Mouse (Mus musculus): ENCODE measurements around the gene Mbtps1. TPM values are rescaled to one million over a fixed set of nuclear protein-coding genes. Genes with fewer than 3 reads are reported as not detected.

The Mbtps1 gene
- total and polyA plus RNA-seq, 3 experiments: 32.6 to 36.6 (median 35.4) TPM

DNA sequence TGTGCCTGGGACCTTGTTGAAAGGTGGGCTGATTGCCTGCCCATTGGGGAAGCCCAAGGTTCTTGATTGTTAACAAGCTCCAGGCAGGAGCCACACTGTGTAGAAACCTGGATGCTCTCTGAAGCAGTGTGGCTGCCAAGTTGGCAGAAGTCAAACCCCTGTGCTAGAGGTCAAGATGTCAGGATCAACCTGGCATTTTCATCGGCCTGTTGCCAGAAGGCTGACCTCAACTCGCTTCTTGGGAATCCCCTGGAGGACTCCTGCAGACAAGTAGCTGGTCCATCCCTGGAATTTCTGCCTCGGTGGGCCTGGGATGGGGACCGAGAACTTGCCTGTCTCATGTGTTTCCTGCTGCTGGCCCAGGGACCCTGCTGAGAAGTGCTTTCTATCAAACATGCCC is 56.4 kb downstream of the Mbtps1 start:
- H3K9ac ChIP-seq (ENCODE audit: low read depth, low read length): no peak overlapping the region
- 33% methylated on average over 4 of the region's 4 CpGs for WGBS

DNA sequence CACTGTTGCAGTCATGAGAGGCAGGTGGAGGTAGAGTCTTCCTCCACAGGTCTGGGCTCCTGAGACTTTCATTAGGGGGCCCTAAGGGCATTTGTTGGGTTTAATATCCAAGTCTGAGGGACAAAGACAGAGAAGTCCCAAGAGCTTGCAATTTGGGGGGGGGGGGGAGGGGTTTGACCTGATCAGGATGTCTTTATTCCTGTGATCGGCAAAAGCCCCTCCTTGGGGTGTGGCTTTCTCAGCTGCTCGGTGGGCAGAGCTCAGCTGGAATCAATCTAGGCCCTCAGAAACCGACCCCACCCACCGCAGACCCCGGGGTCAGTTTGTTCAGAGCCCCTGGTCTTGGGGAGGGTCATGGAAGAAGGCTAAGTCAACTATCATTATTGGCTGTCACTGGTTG is 56.9 kb downstream of the Mbtps1 start, which contains the start of gene Slc38a8:
Slc38a8 (minus strand) TSS at position 101 of the 400 bp plus-strand sequence.
- no peaks in the 10 kb centered on the region for H3K79me2 ChIP-seq (replicated peaks; ENCODE audit: control insufficient read depth, insufficient read depth, low read length)

More for the DNA sequence above, 56.4 kb downstream of the Mbtps1 start:
- Histone ChIP-seq H3K4me3 (no peak overlapping the region), H3K79me2 (replicated peaks; ENCODE audit: control insufficient read depth, insufficient read depth, low read length) (no peaks in the 10 kb centered on the region), H3K36me3 (ENCODE audit: control insufficient read depth, insufficient read depth, low read length) (no peaks in the 10 kb centered on the region), H3K27ac (no peak overlapping the region), H3K4me1 (ENCODE audit: control insufficient read depth, insufficient read depth, low read length) (no peaks in the 10 kb centered on the region), H3K27me3 (ENCODE audit: control insufficient read depth, insufficient read depth, low read length) (no peaks in the 10 kb centered on the region)
- intact Hi-C loops (cut with DNase I): no loop called here
- TF ChIP-seq CTCF (IDR thresholded peaks at IDR 0.05): no peak
- no peak for TF ChIP-seq EP300 (IDR thresholded peaks at IDR 0.05; ENCODE audit: insufficient read depth, low read depth, low read length)
- TF ChIP-seq POLR2A (IDR thresholded peaks at IDR 0.05; ENCODE audit: insufficient read depth, low read depth, low read length): no peak
- no peak for DNase-seq

DNA sequence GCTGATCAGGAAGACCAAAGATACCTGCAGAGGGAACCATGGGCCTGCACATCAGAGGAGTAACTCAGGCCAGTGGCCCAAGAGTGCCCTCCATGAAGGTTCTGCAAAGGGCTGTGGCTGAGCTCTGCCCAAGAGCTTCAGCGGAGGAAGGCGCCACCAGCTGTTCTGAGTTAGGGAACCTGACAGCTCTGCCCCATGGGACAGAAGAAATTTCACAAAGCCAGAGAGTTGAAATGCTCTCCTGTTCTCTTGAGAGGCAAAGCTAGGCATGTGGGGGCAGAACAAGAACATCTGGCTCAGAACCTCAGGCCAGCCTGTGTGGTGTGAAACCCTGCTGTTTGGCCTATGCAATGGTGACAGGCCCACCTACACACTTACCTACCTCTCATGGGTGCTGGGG is 58.7 kb downstream of the Mbtps1 start:
- Histone ChIP-seq H3K4me1 (ENCODE audit: control insufficient read depth, insufficient read depth, low read length) (no peaks in the 10 kb centered on the region), H3K27me3 (ENCODE audit: control insufficient read depth, insufficient read depth, low read length) (no peaks in the 10 kb centered on the region), H3K27ac (no peak overlapping the region), H3K4me3 (no peak overlapping the region), H3K36me3 (ENCODE audit: control insufficient read depth, insufficient read depth, low read length) (no peaks in the 10 kb centered on the region), H3K9ac (ENCODE audit: low read depth, low read length) (no peak overlapping the region), H3K79me2 (replicated peaks; ENCODE audit: control insufficient read depth, insufficient read depth, low read length) (no peaks in the 10 kb centered on the region)
- no peak for TF ChIP-seq POLR2A (IDR thresholded peaks at IDR 0.05; ENCODE audit: insufficient read depth, low read depth, low read length)
- 93% methylated on average over 2 of the region's 2 CpGs for WGBS
- intact Hi-C loops (cut with DNase I): no loop called here
- no peak for DNase-seq

More for the DNA sequence above, 56.9 kb downstream of the Mbtps1 start, which contains the start of gene Slc38a8:
- Histone ChIP-seq H3K9ac (ENCODE audit: low read depth, low read length) (no peak within 1 kb of the TSS), H3K36me3 (ENCODE audit: control insufficient read depth, insufficient read depth, low read length) (no peaks in the 10 kb centered on the region), H3K27ac (no peak within 1 kb of the TSS), H3K27me3 (ENCODE audit: control insufficient read depth, insufficient read depth, low read length) (no peaks in the 10 kb centered on the region), H3K4me3 (no peak within 1 kb of the TSS), H3K4me1 (ENCODE audit: control insufficient read depth, insufficient read depth, low read length) (no peaks in the 10 kb centered on the region)
- intact Hi-C loops (cut with DNase I): no loop called here
- no peak for DNase-seq
- TF ChIP-seq POLR2A (IDR thresholded peaks at IDR 0.05; ENCODE audit: insufficient read depth, low read depth, low read length): no peak
- TF ChIP-seq EP300 (IDR thresholded peaks at IDR 0.05; ENCODE audit: insufficient read depth, low read depth, low read length): no peak
- TF ChIP-seq CTCF (IDR thresholded peaks at IDR 0.05): no peak
- WGBS: 61% methylated on average over 5 of the region's 5 CpGs

DNA sequence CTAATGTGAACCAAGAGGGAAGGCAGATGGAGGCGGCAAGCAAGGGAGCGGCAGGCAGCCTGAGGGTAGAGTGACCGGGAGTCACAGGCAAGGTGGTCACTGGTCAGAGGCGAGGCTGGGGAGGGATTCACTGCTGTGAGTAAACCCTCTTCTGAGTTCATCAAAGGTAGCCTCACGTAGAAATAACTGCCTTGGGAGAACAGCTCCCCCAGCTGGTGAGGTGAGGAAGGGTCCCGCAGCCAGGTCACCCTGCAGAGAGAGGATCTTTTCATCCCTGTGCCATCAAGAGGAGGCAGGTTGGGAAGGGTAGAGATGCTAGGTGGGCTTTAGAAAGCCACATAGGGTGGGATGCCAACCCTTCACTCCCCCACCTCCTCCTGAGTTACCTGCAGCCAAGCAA is 61.7 kb downstream of the Mbtps1 start:
- TF ChIP-seq EP300 (IDR thresholded peaks at IDR 0.05; ENCODE audit: insufficient read depth, low read depth, low read length) (peak; percentile 45; the same call in 1 of the 2 replicates), CTCF (IDR thresholded peaks at IDR 0.05) (peak; percentile 86), POLR2A (IDR thresholded peaks at IDR 0.05; ENCODE audit: insufficient read depth, low read depth, low read length) (no peak)
- DNase-seq: peak; percentile 34 to 57
- no peak overlapping the region for H3K9ac ChIP-seq (ENCODE audit: low read depth, low read length)
- H3K36me3 ChIP-seq (ENCODE audit: control insufficient read depth, insufficient read depth, low read length): no peaks in the 10 kb centered on the region
- no peaks in the 10 kb centered on the region for H3K4me1 ChIP-seq (ENCODE audit: control insufficient read depth, insufficient read depth, low read length)
- intact Hi-C loops (cut with DNase I): loop anchor here (1.0 to 2.0 kb wide), 2 partner anchors 54 to 85 kb away; no protein-coding TSS in a partner anchor
- H3K27me3 ChIP-seq (ENCODE audit: control insufficient read depth, insufficient read depth, low read length): 0 out of 2 replicates have a peak, but pooled peaks cover 3% of the 10 kb centered on the region
- WGBS: 40% methylated on average over 6 of the region's 6 CpGs
- no peak overlapping the region for H3K27ac ChIP-seq
- no peaks in the 10 kb centered on the region for H3K79me2 ChIP-seq (replicated peaks; ENCODE audit: control insufficient read depth, insufficient read depth, low read length)
- no peak overlapping the region for H3K4me3 ChIP-seq

DNA sequence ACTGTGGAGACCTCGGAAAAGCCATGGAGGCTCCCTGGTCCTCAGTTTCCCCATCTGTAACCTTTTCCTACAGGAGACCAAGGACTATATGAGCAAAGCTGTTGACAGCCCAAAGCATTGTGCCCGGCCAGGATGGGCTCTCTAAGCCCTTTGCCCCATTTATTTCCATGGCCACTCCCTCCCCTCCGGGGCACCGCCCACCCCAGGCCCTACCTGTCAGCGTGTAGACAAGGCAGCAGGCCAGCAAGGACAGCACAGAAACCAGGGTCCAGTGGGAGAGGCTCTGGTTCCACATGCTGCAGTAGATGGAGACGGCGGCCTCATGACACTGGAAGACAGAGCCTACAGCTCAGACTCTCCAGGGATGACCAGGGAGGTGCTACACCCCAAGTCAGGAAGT is 71.4 kb downstream of the Mbtps1 start:
- H3K4me1 ChIP-seq (ENCODE audit: control insufficient read depth, insufficient read depth, low read length): peaks cover 1% of the 10 kb centered on the region; the same call in 1 of the 2 replicates
- H3K36me3 ChIP-seq (ENCODE audit: control insufficient read depth, insufficient read depth, low read length): no peaks in the 10 kb centered on the region
- no peak overlapping the region for H3K9ac ChIP-seq (ENCODE audit: low read depth, low read length)
- H3K27me3 ChIP-seq (ENCODE audit: control insufficient read depth, insufficient read depth, low read length): no peaks in the 10 kb centered on the region
- H3K79me2 ChIP-seq (replicated peaks; ENCODE audit: control insufficient read depth, insufficient read depth, low read length): no peaks in the 10 kb centered on the region
- intact Hi-C loops (cut with DNase I): no loop called here
- no peak for DNase-seq
- H3K4me3 ChIP-seq: no peak overlapping the region
- 74% methylated on average over 7 of the region's 7 CpGs for WGBS
- H3K27ac ChIP-seq: no peak overlapping the region
- TF ChIP-seq POLR2A (IDR thresholded peaks at IDR 0.05; ENCODE audit: insufficient read depth, low read depth, low read length) (no peak), EP300 (IDR thresholded peaks at IDR 0.05; ENCODE audit: insufficient read depth, low read depth, low read length) (no peak), CTCF (IDR thresholded peaks at IDR 0.05) (no peak)

DNA sequence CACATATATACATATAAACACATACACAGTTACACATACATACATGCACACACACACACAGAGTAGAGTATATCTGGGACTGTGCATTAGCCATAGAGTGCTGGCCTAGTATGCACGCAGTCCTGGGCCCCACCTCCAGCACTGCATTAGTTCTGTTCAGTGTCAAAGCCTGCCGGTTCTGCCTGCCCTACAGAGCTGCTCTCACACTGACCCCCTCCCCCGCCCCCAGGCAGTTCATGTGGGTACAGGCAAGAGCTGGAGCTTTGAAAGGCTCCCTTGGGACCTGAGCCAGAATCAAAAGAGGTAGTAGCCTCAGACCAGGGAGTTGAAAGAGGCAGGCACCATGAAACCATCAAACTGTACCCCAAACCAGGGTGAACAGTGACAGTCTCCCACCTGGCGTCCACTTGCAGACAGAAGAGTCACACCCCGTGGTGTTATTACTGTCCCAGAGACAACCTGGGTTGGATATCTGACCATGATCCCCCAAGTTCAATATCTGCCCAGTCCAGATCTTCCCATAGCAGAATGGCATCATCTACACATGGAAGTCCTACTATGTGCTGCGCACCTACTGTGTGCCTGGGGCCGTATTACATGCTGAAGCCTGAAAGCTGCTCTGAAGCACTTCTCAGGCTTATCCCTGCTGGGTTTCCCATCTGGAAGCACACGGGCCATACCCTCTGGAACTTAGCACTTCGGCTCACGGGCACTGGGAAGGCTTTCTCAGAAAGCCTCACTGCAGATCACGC is 74.2 kb downstream of the Mbtps1 start:
- TF ChIP-seq POLR2A (IDR thresholded peaks at IDR 0.05; ENCODE audit: insufficient read depth, low read depth, low read length): no peak
- no peak for TF ChIP-seq CTCF (IDR thresholded peaks at IDR 0.05)
- TF ChIP-seq EP300 (IDR thresholded peaks at IDR 0.05; ENCODE audit: insufficient read depth, low read depth, low read length): no peak
- Histone ChIP-seq H3K9ac (ENCODE audit: low read depth, low read length) (no peak overlapping the region), H3K4me3 (no peak overlapping the region), H3K27me3 (ENCODE audit: control insufficient read depth, insufficient read depth, low read length) (no peaks in the 10 kb centered on the region), H3K36me3 (ENCODE audit: control insufficient read depth, insufficient read depth, low read length) (no peaks in the 10 kb centered on the region), H3K27ac (no peak overlapping the region), H3K79me2 (replicated peaks; ENCODE audit: control insufficient read depth, insufficient read depth, low read length) (no peaks in the 10 kb centered on the region), H3K4me1 (ENCODE audit: control insufficient read depth, insufficient read depth, low read length) (no peaks in the 10 kb centered on the region)
- WGBS: 81% methylated on average over 11 of the region's 11 CpGs
- DNase-seq: no peak
- intact Hi-C loops (cut with DNase I): no loop called here

All from heart, adult 2 months (tissue).